Comparison of ENCODE assay signal across 9 mouse cellular contexts in the genomic region with DNA sequence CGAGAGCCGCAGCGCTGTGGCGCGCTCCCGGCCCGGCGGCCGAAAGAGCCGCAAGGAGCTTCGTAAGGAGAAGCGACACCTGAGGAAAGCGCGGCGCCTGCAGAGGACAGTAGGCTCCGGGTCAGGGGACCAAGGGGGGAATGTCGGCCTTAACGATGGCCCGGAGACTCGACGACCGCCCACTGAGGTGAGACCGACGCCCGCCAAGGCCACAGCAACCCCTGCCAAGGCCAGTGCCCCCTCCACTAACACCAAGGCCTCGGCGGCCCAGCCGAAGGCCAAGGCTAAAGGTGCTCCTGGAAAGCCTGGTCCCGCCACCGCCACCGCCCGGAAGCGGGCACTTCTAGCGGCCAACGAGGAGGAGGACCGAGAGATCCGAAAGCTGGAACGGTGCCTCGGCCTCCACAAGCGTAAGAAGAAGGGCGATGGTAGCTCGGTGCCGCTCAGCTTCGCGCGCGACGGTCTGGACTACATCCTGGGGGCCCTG. TPM values are rescaled to one million over a fixed set of nuclear protein-coding genes. Genes with fewer than 3 reads are reported as not detected.
A peak's percentile ranks its signal among the peaks of the same experiment; 100 is the strongest.
DNase-seq lines count a peak whose midpoint lies in the region; ATAC-seq and TF ChIP-seq lines count a peak whose summit lies in the region.
"Had no signal": no experiment of that assay in that cellular context is flagged by ENCODE, and none has a peak within 500 bp of the region (broad histone marks: within the 10 kb centered on the region; RNA-seq: fewer than 3 reads in every experiment).

No protein-coding gene starts in this region.

- peaks cover 41% of the 10 kb centered on the region for H3K36me3 ChIP-seq in embryonic facial prominence, embryonic 14.5 days (ENCODE audit: control insufficient read depth, insufficient read depth, low read length)
- peaks cover 45% of the 10 kb centered on the region for H3K36me3 ChIP-seq in heart, embryonic 14.5 days (ENCODE audit: control insufficient read depth, insufficient read depth, low read length)

- H3K9me3 ChIP-seq in embryonic facial prominence, embryonic 14.5 days (ENCODE audit: control insufficient read depth, low read length): no peaks in the 10 kb centered on the region
- H3K9me3 ChIP-seq in heart, embryonic 14.5 days (ENCODE audit: control insufficient read depth, low read length): no peaks in the 10 kb centered on the region

- peak overlapping the region; percentile 85 for H3K27ac ChIP-seq in layer of hippocampus, adult 2 months
- no peak overlapping the region; the same call in 1 of the 2 replicates for H3K27ac ChIP-seq in embryonic facial prominence, embryonic 14.5 days (replicated peaks; ENCODE audit: low read depth, low read length)
- peak overlapping the region; percentile 11 to 75; a peak in 3 of 4 replicates for H3K27ac ChIP-seq in heart, embryonic 14.5 days (replicated peaks in 1 of 2; ENCODE audit: control insufficient read depth in 1 of 2, insufficient read depth in 1 of 2, low read depth in 2 of 2, low read length in 2 of 2)

- no peak for TF ChIP-seq CTCF in layer of hippocampus, adult 2 months (conservative IDR thresholded peaks at IDR 0.05)

- no peaks in the 10 kb centered on the region; the same call in 1 of the 2 replicates for H3K27me3 ChIP-seq in embryonic facial prominence, embryonic 14.5 days (replicated peaks; ENCODE audit: control insufficient read depth, insufficient read depth, low read length)
- H3K27me3 ChIP-seq in heart, embryonic 14.5 days (ENCODE audit: control insufficient read depth, insufficient read depth, low read length): peaks cover 6% of the 10 kb centered on the region; the same call in 1 of the 2 replicates

- WGBS in embryonic facial prominence, embryonic 14.5 days: 1% methylated on average over 35 of the region's 48 CpGs
- under 1% methylated on average over 48 of the region's 48 CpGs for WGBS in heart, embryonic 14.5 days

- H3K4me2 ChIP-seq in embryonic facial prominence, embryonic 14.5 days (ENCODE audit: low read depth, low read length): peak overlapping the region; percentile 94
- H3K4me2 ChIP-seq in heart, embryonic 14.5 days (ENCODE audit: low read length): peak overlapping the region; percentile 78

- peak; percentile 56 for ATAC-seq in embryonic facial prominence, embryonic 14.5 days (ENCODE audit: low read depth)
- ATAC-seq in heart, embryonic 14.5 days (ENCODE audit: insufficient number of reproducible peaks, insufficient read depth, low FRiP score, low read depth): peak; percentile 39

- H3K4me1 ChIP-seq in embryonic facial prominence, embryonic 14.5 days (ENCODE audit: control insufficient read depth, insufficient read depth, low read length): peaks cover 14% of the 10 kb centered on the region
- H3K4me1 ChIP-seq in heart, embryonic 14.5 days (ENCODE audit: control insufficient read depth in 2 of 2, insufficient read depth in 2 of 2, low read length in 2 of 2): peaks cover 8 to 13% of the 10 kb centered on the region in 2 experiments

- peak overlapping the region; percentile 87 for H3K9ac ChIP-seq in embryonic facial prominence, embryonic 14.5 days (ENCODE audit: low read depth, low read length)
- peak overlapping the region; percentile 87 for H3K9ac ChIP-seq in heart, embryonic 14.5 days (ENCODE audit: low read length)

- H3K4me3 ChIP-seq in layer of hippocampus, adult 2 months: peak overlapping the region; percentile 98
- peak overlapping the region; percentile 89 for H3K4me3 ChIP-seq in embryonic facial prominence, embryonic 14.5 days (ENCODE audit: low read depth, low read length)
- peak overlapping the region; percentile 84 to 86 for H3K4me3 ChIP-seq in heart, embryonic 14.5 days (ENCODE audit: control insufficient read depth in 1 of 2, insufficient read depth in 1 of 2, low read depth in 1 of 2, low read length in 2 of 2)

- peak in 1 of 2 experiments; percentile 18 for DNase-seq in layer of hippocampus, adult 2 months (ENCODE audit: low spot score in 2 of 2)
- no peak for DNase-seq in layer of hippocampus, adult 9-11 months
- peak; percentile 64 for DNase-seq in NIH3T3 (ENCODE audit: low read depth)
- peak; percentile 7 for DNase-seq in embryonic facial prominence, embryonic 14.5 days (ENCODE audit: low spot score)
- peak; percentile 56 to 68 for DNase-seq in kidney, postnatal 4 days
- peak; percentile 54 to 60 for DNase-seq in lung, postnatal 4 days
- DNase-seq in spleen, postnatal 14 days (ENCODE audit: low spot score in 2 of 2): peak; percentile 11 to 12

RNA-seq across cellular contexts. Expression of gene Nom1, which starts 0.5 kb away (rescaled TPM):
- total RNA-seq in layer of hippocampus, adult 2 months (2021): 10 to 100 TPM; 22.1 to 25.8 TPM
- polyA plus RNA-seq in embryonic facial prominence, embryonic 14.5 days (2014; fragmentation: Nextera tagmentation; extraction: Ambion mirVana): 17.4 and 28.9 TPM in 2 replicates
- polyA plus RNA-seq in heart, embryonic 14.5 days (2014; fragmentation: Nextera tagmentation; extraction: Ambion mirVana): 11.4 and 13.1 TPM in 2 replicates

RNA-seq across cellular contexts. Expression of gene Mnx1, which starts 43.4 kb away (rescaled TPM):
- not detected for total RNA-seq in layer of hippocampus, adult 2 months (2021)
- 0.10 TPM in 1 of 2 replicates, not detected in the other for polyA plus RNA-seq in embryonic facial prominence, embryonic 14.5 days (2014; fragmentation: Nextera tagmentation; extraction: Ambion mirVana)
- not detected in 2 replicates for polyA plus RNA-seq in heart, embryonic 14.5 days (2014; fragmentation: Nextera tagmentation; extraction: Ambion mirVana)
- total RNA-seq: left cerebral cortex, postnatal 10 days had no signal

RNA-seq across cellular contexts. Expression of gene Lmbr1, which starts 56.7 kb away (rescaled TPM):
- 10 to 100 TPM; 24.2 to 26.7 TPM for total RNA-seq in layer of hippocampus, adult 2 months (2021)
- 12.1 and 15.4 TPM in 2 replicates for polyA plus RNA-seq in embryonic facial prominence, embryonic 14.5 days (2014; fragmentation: Nextera tagmentation; extraction: Ambion mirVana)
- polyA plus RNA-seq in heart, embryonic 14.5 days (2014; fragmentation: Nextera tagmentation; extraction: Ambion mirVana): 19.7 and 21.2 TPM in 2 replicates
